Mouse (Mus musculus): ENCODE results near the gene Scamp1. TPM values are rescaled to one million over a fixed set of nuclear protein-coding genes. Genes with fewer than 3 reads are reported as not detected.

The Scamp1 gene
- polyA plus RNA-seq, 1 experiment from 2014 or later, result 33.1 TPM

- WGBS, result 85% methylated on average over 5 of the region's 5 CpGs
- Histone ChIP-seq H3K9me3 (no peaks in the 10 kb centered on the region), H3K36me3 (no peaks in the 10 kb centered on the region), H3K4me3 (no peak overlapping the region), H3K27ac (no peak overlapping the region), H3K4me1 (replicated peaks) (peaks cover 20% of the 10 kb centered on the region), H3K27me3 (ENCODE audit: insufficient read depth, poor library complexity, severe bottlenecking) (peaks cover 12% of the 10 kb centered on the region)
- no peak for DNase-seq (ENCODE audit: low spot score)
Observed at GRCm38 (mm10) chr13:94180477-94181420, 104.9 kb downstream of the Scamp1 start.

- no peak overlapping the region for H3K4me3 ChIP-seq
- 0 out of 2 replicates have a peak overlapping the region, but pooled peaks have one; percentile 1 for H3K27ac ChIP-seq
- WGBS, result 69% methylated on average over 11 of the region's 11 CpGs
- peaks cover 35% of the 10 kb centered on the region for H3K27me3 ChIP-seq (ENCODE audit: insufficient read depth, poor library complexity, severe bottlenecking)
- peaks cover 41% of the 10 kb centered on the region for H3K4me1 ChIP-seq (replicated peaks)
- H3K36me3 ChIP-seq, result no peaks in the 10 kb centered on the region
- H3K9me3 ChIP-seq, result no peaks in the 10 kb centered on the region
- peak; percentile 14 for DNase-seq (ENCODE audit: low spot score)
Observed at GRCm38 (mm10) chr13:94178401-94179040, 107.1 kb downstream of the Scamp1 start.

- Histone ChIP-seq H3K4me1 (replicated peaks) (peaks cover 55% of the 10 kb centered on the region), H3K27ac (no peak overlapping the region), H3K4me3 (no peak overlapping the region), H3K9me3 (no peaks in the 10 kb centered on the region), H3K27me3 (ENCODE audit: insufficient read depth, poor library complexity, severe bottlenecking) (peaks cover 48% of the 10 kb centered on the region), H3K36me3 (no peaks in the 10 kb centered on the region)
- 51% methylated on average over 7 of the region's 7 CpGs for WGBS
- DNase-seq (ENCODE audit: low spot score), result peak; percentile 27
Observed at GRCm38 (mm10) chr13:94177148-94177547, 108.5 kb downstream of the Scamp1 start.

- peaks cover 57% of the 10 kb centered on the region for H3K27me3 ChIP-seq (ENCODE audit: insufficient read depth, poor library complexity, severe bottlenecking)
- peaks cover 69% of the 10 kb centered on the region for H3K4me1 ChIP-seq (replicated peaks)
- DNase-seq (ENCODE audit: low spot score), result no peak
- no peaks in the 10 kb centered on the region for H3K9me3 ChIP-seq
- no peaks in the 10 kb centered on the region for H3K36me3 ChIP-seq
- H3K4me3 ChIP-seq, result peak overlapping the region; percentile 63; the same call in 1 of the 2 replicates
- WGBS, result 56% methylated on average over 6 of the region's 6 CpGs
- peak overlapping the region; percentile 50; the same call in 1 of the 2 replicates for H3K27ac ChIP-seq
Observed at GRCm38 (mm10) chr13:94175379-94176050, 110.1 kb downstream of the Scamp1 start.

- H3K4me1 ChIP-seq (replicated peaks), result peaks cover 69% of the 10 kb centered on the region
- H3K27me3 ChIP-seq (ENCODE audit: insufficient read depth, poor library complexity, severe bottlenecking), result peaks cover 57% of the 10 kb centered on the region
- DNase-seq (ENCODE audit: low spot score), result no peak
- no peaks in the 10 kb centered on the region for H3K36me3 ChIP-seq
- peak overlapping the region; percentile 82 for H3K27ac ChIP-seq
- peak overlapping the region; percentile 63 for H3K4me3 ChIP-seq
- no peaks in the 10 kb centered on the region for H3K9me3 ChIP-seq
- 19% methylated on average over 16 of the region's 16 CpGs for WGBS
Observed at GRCm38 (mm10) chr13:94174577-94175279, 110.9 kb downstream of the Scamp1 start.

- H3K4me1 ChIP-seq (replicated peaks), result peaks cover 69% of the 10 kb centered on the region
- no peaks in the 10 kb centered on the region for H3K36me3 ChIP-seq
- H3K27ac ChIP-seq, result peak overlapping the region; percentile 82
- H3K27me3 ChIP-seq (ENCODE audit: insufficient read depth, poor library complexity, severe bottlenecking), result peaks cover 63% of the 10 kb centered on the region
- 2% methylated on average over 54 of the region's 55 CpGs for WGBS
- peak overlapping the region; percentile 63 for H3K4me3 ChIP-seq
- peak; percentile 63 for DNase-seq (ENCODE audit: low spot score)
- no peaks in the 10 kb centered on the region for H3K9me3 ChIP-seq
Observed at GRCm38 (mm10) chr13:94173633-94174576, 111.8 kb downstream of the Scamp1 start.

- Histone ChIP-seq H3K27ac (no peak overlapping the region), H3K4me3 (no peak overlapping the region), H3K9me3 (no peaks in the 10 kb centered on the region), H3K36me3 (no peaks in the 10 kb centered on the region), H3K27me3 (ENCODE audit: insufficient read depth, poor library complexity, severe bottlenecking) (peaks cover 63% of the 10 kb centered on the region), H3K4me1 (replicated peaks) (peaks cover 61% of the 10 kb centered on the region)
- peak; percentile 18 for DNase-seq (ENCODE audit: low spot score)
- WGBS, result 74% methylated on average over 15 of the region's 15 CpGs
Observed at GRCm38 (mm10) chr13:94172533-94173310, 112.9 kb downstream of the Scamp1 start.

- DNase-seq (ENCODE audit: low spot score), result no peak
- Histone ChIP-seq H3K9me3 (no peaks in the 10 kb centered on the region), H3K27ac (no peak overlapping the region), H3K27me3 (ENCODE audit: insufficient read depth, poor library complexity, severe bottlenecking) (peaks cover 58% of the 10 kb centered on the region), H3K4me1 (replicated peaks) (peaks cover 59% of the 10 kb centered on the region), H3K4me3 (no peak overlapping the region), H3K36me3 (no peaks in the 10 kb centered on the region)
- WGBS, result 28% methylated on average over 5 of the region's 5 CpGs
Observed at GRCm38 (mm10) chr13:94171612-94172011, 114.0 kb downstream of the Scamp1 start.

GRCm38 (mm10) chr13:94169325-94169916 lies 116.2 kb downstream of the Scamp1 start:
- peaks cover 37% of the 10 kb centered on the region for H3K27me3 ChIP-seq (ENCODE audit: insufficient read depth, poor library complexity, severe bottlenecking)
- no peak overlapping the region for H3K27ac ChIP-seq
- H3K36me3 ChIP-seq, result no peaks in the 10 kb centered on the region
- H3K9me3 ChIP-seq, result no peaks in the 10 kb centered on the region
- H3K4me3 ChIP-seq, result no peak overlapping the region
- no peak for DNase-seq (ENCODE audit: low spot score)
- 69% methylated on average over 6 of the region's 6 CpGs for WGBS
- H3K4me1 ChIP-seq (replicated peaks), result peaks cover 47% of the 10 kb centered on the region

- no peak overlapping the region for H3K27ac ChIP-seq
- H3K9me3 ChIP-seq, result no peaks in the 10 kb centered on the region
- no peak for DNase-seq (ENCODE audit: low spot score)
- H3K36me3 ChIP-seq, result no peaks in the 10 kb centered on the region
- H3K27me3 ChIP-seq (ENCODE audit: insufficient read depth, poor library complexity, severe bottlenecking), result peaks cover 26% of the 10 kb centered on the region
- 79% methylated on average over 5 of the region's 5 CpGs for WGBS
- H3K4me3 ChIP-seq, result no peak overlapping the region
- peaks cover 36% of the 10 kb centered on the region for H3K4me1 ChIP-seq (replicated peaks)
Observed at GRCm38 (mm10) chr13:94168319-94168718, 117.3 kb downstream of the Scamp1 start.
